Mouse (Mus musculus): ENCODE results near the gene Lyve1. TPM values are rescaled to one million over a fixed set of nuclear protein-coding genes. Genes with fewer than 3 reads are reported as not detected.
"Not testable (repeated sequence)": the region's sequence is repeated elsewhere in the genome, so short reads cannot be mapped to it uniquely, and the experiment has no call there.

Lyve1 gene
- polyA plus RNA-seq (2014; fragmentation: Nextera tagmentation; extraction: Ambion mirVana): 4.1 and 4.4 TPM in 2 replicates

GRCm38 (mm10) chr7:110862751-110863289, at the start of gene Lyve1:
Gene Lyve1, minus strand, starts transcription at chr7:110863239.
- ATAC-seq (ENCODE audit: low FRiP score): no peak
- no peak within 1 kb of the TSS for H3K9ac ChIP-seq
- H3K27ac ChIP-seq: no peak within 1 kb of the TSS
- no peaks in the 10 kb centered on the region for H3K27me3 ChIP-seq (ENCODE audit: control insufficient read depth, insufficient read depth, low read length)
- no peaks in the 10 kb centered on the region for H3K4me1 ChIP-seq (replicated peaks; ENCODE audit: control insufficient read depth, insufficient read depth, low read length)
- no peak within 1 kb of the TSS for H3K4me3 ChIP-seq (replicated peaks; ENCODE audit: low read length)
- H3K9me3 ChIP-seq (ENCODE audit: control insufficient read depth, low read length): no peaks in the 10 kb centered on the region
- DNase-seq (ENCODE audit: low spot score): no peak
- no peaks in the 10 kb centered on the region for H3K36me3 ChIP-seq (replicated peaks; ENCODE audit: control insufficient read depth, insufficient read depth)
- no peak within 1 kb of the TSS for H3K4me2 ChIP-seq (replicated peaks)
- 61% methylated on average over 12 of the region's 12 CpGs for WGBS

- Histone ChIP-seq H3K4me1 (replicated peaks; ENCODE audit: control insufficient read depth, insufficient read depth, low read length) (no peaks in the 10 kb centered on the region), H3K36me3 (replicated peaks; ENCODE audit: control insufficient read depth, insufficient read depth) (no peaks in the 10 kb centered on the region), H3K9ac (no peak overlapping the region), H3K4me2 (replicated peaks) (no peak overlapping the region), H3K9me3 (ENCODE audit: control insufficient read depth, low read length) (no peaks in the 10 kb centered on the region), H3K27me3 (ENCODE audit: control insufficient read depth, insufficient read depth, low read length) (no peaks in the 10 kb centered on the region), H3K27ac (no peak overlapping the region), H3K4me3 (replicated peaks; ENCODE audit: low read length) (no peak overlapping the region)
- DNase-seq (ENCODE audit: low spot score) (no peak), ATAC-seq (ENCODE audit: low FRiP score) (no peak)
- 84% methylated on average over 8 of the region's 8 CpGs for WGBS
Measured at GRCm38 (mm10) chr7:110908209-110909144, 45.4 kb upstream of the Lyve1 start.

GRCm38 (mm10) chr7:110906566-110906965, 43.5 kb upstream of the Lyve1 start:
- ATAC-seq (ENCODE audit: low FRiP score): no peak
- H3K27me3 ChIP-seq (ENCODE audit: control insufficient read depth, insufficient read depth, low read length): no peaks in the 10 kb centered on the region
- H3K4me3 ChIP-seq (replicated peaks; ENCODE audit: low read length): no peak overlapping the region
- no peak overlapping the region for H3K27ac ChIP-seq
- DNase-seq (ENCODE audit: low spot score): no peak
- H3K4me2 ChIP-seq (replicated peaks): no peak overlapping the region
- WGBS: 79% methylated on average over 2 of the region's 2 CpGs
- no peaks in the 10 kb centered on the region for H3K9me3 ChIP-seq (ENCODE audit: control insufficient read depth, low read length)
- no peak overlapping the region for H3K9ac ChIP-seq
- no peaks in the 10 kb centered on the region for H3K36me3 ChIP-seq (replicated peaks; ENCODE audit: control insufficient read depth, insufficient read depth)
- H3K4me1 ChIP-seq (replicated peaks; ENCODE audit: control insufficient read depth, insufficient read depth, low read length): no peaks in the 10 kb centered on the region

- H3K4me2 ChIP-seq (replicated peaks): no peak overlapping the region
- H3K36me3 ChIP-seq (replicated peaks; ENCODE audit: control insufficient read depth, insufficient read depth): no peaks in the 10 kb centered on the region
- H3K27me3 ChIP-seq (ENCODE audit: control insufficient read depth, insufficient read depth, low read length): no peaks in the 10 kb centered on the region
- H3K9ac ChIP-seq: no peak overlapping the region
- DNase-seq (ENCODE audit: low spot score): no peak
- H3K4me3 ChIP-seq (replicated peaks; ENCODE audit: low read length): no peak overlapping the region
- WGBS: 79% methylated on average over 7 of the region's 7 CpGs
- no peaks in the 10 kb centered on the region for H3K4me1 ChIP-seq (replicated peaks; ENCODE audit: control insufficient read depth, insufficient read depth, low read length)
- no peak for ATAC-seq (ENCODE audit: low FRiP score)
- H3K9me3 ChIP-seq (ENCODE audit: control insufficient read depth, low read length): no peaks in the 10 kb centered on the region
- no peak overlapping the region for H3K27ac ChIP-seq
Measured at GRCm38 (mm10) chr7:110903226-110903625, 40.2 kb upstream of the Lyve1 start.

- DNase-seq (ENCODE audit: low spot score) (no peak), ATAC-seq (ENCODE audit: low FRiP score) (no peak)
- no peak overlapping the region for H3K4me2 ChIP-seq (replicated peaks)
- no peaks in the 10 kb centered on the region for H3K4me1 ChIP-seq (replicated peaks; ENCODE audit: control insufficient read depth, insufficient read depth, low read length)
- WGBS: 87% methylated on average over 8 of the region's 8 CpGs
- no peaks in the 10 kb centered on the region for H3K27me3 ChIP-seq (ENCODE audit: control insufficient read depth, insufficient read depth, low read length)
- no peak overlapping the region for H3K27ac ChIP-seq
- no peaks in the 10 kb centered on the region for H3K9me3 ChIP-seq (ENCODE audit: control insufficient read depth, low read length)
- no peak overlapping the region for H3K9ac ChIP-seq
- no peaks in the 10 kb centered on the region for H3K36me3 ChIP-seq (replicated peaks; ENCODE audit: control insufficient read depth, insufficient read depth)
- H3K4me3 ChIP-seq (replicated peaks; ENCODE audit: low read length): no peak overlapping the region
Measured at GRCm38 (mm10) chr7:110897202-110897601, 34.2 kb upstream of the Lyve1 start.

- Histone ChIP-seq H3K9me3 (ENCODE audit: control insufficient read depth, low read length) (no peaks in the 10 kb centered on the region), H3K9ac (no peak overlapping the region), H3K36me3 (replicated peaks; ENCODE audit: control insufficient read depth, insufficient read depth) (no peaks in the 10 kb centered on the region), H3K4me2 (replicated peaks) (no peak overlapping the region), H3K4me3 (replicated peaks; ENCODE audit: low read length) (no peak overlapping the region), H3K4me1 (replicated peaks; ENCODE audit: control insufficient read depth, insufficient read depth, low read length) (no peaks in the 10 kb centered on the region), H3K27me3 (ENCODE audit: control insufficient read depth, insufficient read depth, low read length) (no peaks in the 10 kb centered on the region), H3K27ac (no peak overlapping the region)
- 92% methylated on average over 7 of the region's 7 CpGs for WGBS
- DNase-seq (ENCODE audit: low spot score) (no peak), ATAC-seq (ENCODE audit: low FRiP score) (no peak)
Measured at GRCm38 (mm10) chr7:110896453-110896852, 33.4 kb upstream of the Lyve1 start.

- not testable (repeated sequence) for H3K36me3 ChIP-seq (replicated peaks; ENCODE audit: control insufficient read depth, insufficient read depth); H3K4me2 ChIP-seq (replicated peaks); H3K9ac ChIP-seq; H3K27me3 ChIP-seq (ENCODE audit: control insufficient read depth, insufficient read depth, low read length); ATAC-seq (ENCODE audit: low FRiP score); H3K27ac ChIP-seq; H3K9me3 ChIP-seq (ENCODE audit: control insufficient read depth, low read length); H3K4me3 ChIP-seq (replicated peaks; ENCODE audit: low read length); DNase-seq (ENCODE audit: low spot score); H3K4me1 ChIP-seq (replicated peaks; ENCODE audit: control insufficient read depth, insufficient read depth, low read length)
- 79% methylated on average over 10 of the region's 10 CpGs for WGBS
Measured at GRCm38 (mm10) chr7:110895772-110896171, 32.7 kb upstream of the Lyve1 start.

- no peaks in the 10 kb centered on the region for H3K9me3 ChIP-seq (ENCODE audit: control insufficient read depth, low read length)
- WGBS: 84% methylated on average over 9 of the region's 9 CpGs
- no peaks in the 10 kb centered on the region for H3K36me3 ChIP-seq (replicated peaks; ENCODE audit: control insufficient read depth, insufficient read depth)
- H3K9ac ChIP-seq: no peak overlapping the region
- ATAC-seq (ENCODE audit: low FRiP score) (no peak), DNase-seq (ENCODE audit: low spot score) (no peak)
- no peaks in the 10 kb centered on the region for H3K4me1 ChIP-seq (replicated peaks; ENCODE audit: control insufficient read depth, insufficient read depth, low read length)
- H3K4me2 ChIP-seq (replicated peaks): no peak overlapping the region
- H3K27ac ChIP-seq: no peak overlapping the region
- H3K4me3 ChIP-seq (replicated peaks; ENCODE audit: low read length): no peak overlapping the region
- no peaks in the 10 kb centered on the region for H3K27me3 ChIP-seq (ENCODE audit: control insufficient read depth, insufficient read depth, low read length)
Measured at GRCm38 (mm10) chr7:110894673-110895072, 31.6 kb upstream of the Lyve1 start.

GRCm38 (mm10) chr7:110893943-110894610, 31.0 kb upstream of the Lyve1 start:
- Histone ChIP-seq H3K9me3 (ENCODE audit: control insufficient read depth, low read length) (no peaks in the 10 kb centered on the region), H3K27me3 (ENCODE audit: control insufficient read depth, insufficient read depth, low read length) (no peaks in the 10 kb centered on the region), H3K36me3 (replicated peaks; ENCODE audit: control insufficient read depth, insufficient read depth) (no peaks in the 10 kb centered on the region), H3K4me3 (replicated peaks; ENCODE audit: low read length) (no peak overlapping the region), H3K27ac (no peak overlapping the region), H3K4me1 (replicated peaks; ENCODE audit: control insufficient read depth, insufficient read depth, low read length) (no peaks in the 10 kb centered on the region), H3K9ac (no peak overlapping the region), H3K4me2 (replicated peaks) (no peak overlapping the region)
- no peak for DNase-seq (ENCODE audit: low spot score)
- 82% methylated on average over 10 of the region's 10 CpGs for WGBS
- no peak for ATAC-seq (ENCODE audit: low FRiP score)

Measured in hindbrain, embryonic 14.5 days (tissue).